Mouse (Mus musculus): ENCODE measurements at regions not wholly inside any gene's neighbourhood (a gene's known extent, or its start where the extent isn't known, plus 50 kb on each side); places are given as distances from the start of the nearest gene placed in this dataset.

GRCm38 (mm10) chr5:37875452-37875851 lies 51.1 kb upstream of the Msx1 start:
- TF ChIP-seq CTCF (IDR thresholded peaks at IDR 0.05; ENCODE audit: insufficient read depth, low read depth, low read length) (no peak), POLR2A (IDR thresholded peaks at IDR 0.05; ENCODE audit: insufficient read depth, low read depth, low read length) (no peak)

Data from olfactory bulb, adult 2 months (tissue).